Mouse (Mus musculus): ENCODE results near the gene Tmem37.

DNA sequence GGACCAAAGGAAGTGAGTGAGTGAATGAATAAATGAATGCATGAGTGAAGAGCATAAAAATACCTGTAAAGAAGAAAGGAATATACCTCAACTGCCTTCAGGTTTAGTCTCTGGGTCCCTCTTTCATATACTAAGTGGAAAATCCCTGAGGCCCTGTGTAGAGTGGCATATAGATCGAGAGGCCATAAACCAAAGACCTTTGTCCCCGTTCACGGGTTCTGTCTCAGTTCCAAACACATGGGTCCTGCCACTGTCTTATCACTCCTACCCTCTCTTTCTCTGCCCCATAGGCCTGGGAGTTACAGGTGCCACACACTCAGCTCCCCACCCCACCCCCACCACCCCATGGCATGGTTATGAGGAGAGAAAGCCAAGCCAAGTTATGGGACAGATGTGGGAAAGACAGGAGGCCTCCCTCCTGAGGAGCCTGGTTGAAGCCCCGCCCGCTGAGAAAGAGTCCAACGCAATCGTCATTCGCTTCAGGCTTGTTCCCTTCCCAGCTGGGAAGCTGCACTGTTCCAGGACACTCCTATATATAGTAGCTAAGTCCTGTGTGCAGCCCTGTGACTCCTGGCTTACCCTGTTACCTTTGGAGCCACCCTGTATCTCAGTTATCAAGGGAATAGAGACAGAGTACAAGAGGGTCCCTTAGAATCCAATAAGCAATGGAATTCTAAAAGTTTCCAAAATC, 17.2 kb upstream of the Tmem37 start:
- TF ChIP-seq CTCF (IDR thresholded peaks at IDR 0.05; ENCODE audit: insufficient read depth, low read length) (no peak), POLR2A (IDR thresholded peaks at IDR 0.05; ENCODE audit: borderline replicate concordance, extremely low read depth, low read depth, low read length) (no peak)
